Mouse (Mus musculus) layer of hippocampus, adult 9-11 months (tissue): ENCODE results near the gene Figla.

Experiments
- DNase-seq: peaks from one replicate; pipeline ENCODE4 v3.0.0; 2022

The Figla gene

DNA sequence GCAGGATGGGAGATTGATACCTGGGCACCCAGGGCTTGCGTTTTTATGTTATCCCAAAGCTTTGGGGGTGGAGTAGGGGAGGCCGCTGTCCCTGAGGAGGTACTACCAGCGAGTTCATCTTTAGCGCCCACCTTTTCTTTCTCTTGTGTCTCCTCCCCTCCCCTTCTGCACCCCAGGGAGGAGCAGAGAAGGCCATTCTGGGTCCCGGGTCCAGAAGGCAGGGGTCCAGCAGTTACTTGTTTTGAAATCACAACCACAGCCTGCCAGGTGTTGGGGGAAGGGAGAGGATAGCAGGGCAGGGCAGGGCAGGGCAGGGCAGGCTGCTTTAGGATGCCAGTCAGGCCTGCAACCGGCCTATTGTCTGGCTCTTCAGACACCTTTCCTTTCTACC lies 13.3 kb downstream of the Figla start:
- DNase-seq: no peak

DNA sequence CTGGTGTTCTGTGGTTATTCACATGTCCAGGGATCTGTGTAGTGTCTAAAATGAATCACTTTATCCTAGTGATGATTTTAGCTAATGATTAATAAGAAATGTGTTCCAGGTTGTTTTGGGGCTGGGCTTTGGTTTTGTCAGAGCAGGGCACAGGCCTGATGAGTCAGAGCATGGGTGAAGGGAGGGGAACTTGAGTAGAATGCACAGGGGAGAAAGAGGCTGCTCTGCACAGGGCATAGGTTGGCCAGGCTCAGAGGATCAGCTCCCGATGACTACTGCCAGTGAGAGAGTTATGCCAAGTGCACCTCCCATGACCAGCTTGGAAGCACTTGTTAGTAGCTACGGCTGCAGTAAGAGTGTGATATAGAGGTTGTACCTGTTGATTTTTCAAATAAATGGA lies 15.6 kb downstream of the Figla start:
- no peak for DNase-seq

DNA sequence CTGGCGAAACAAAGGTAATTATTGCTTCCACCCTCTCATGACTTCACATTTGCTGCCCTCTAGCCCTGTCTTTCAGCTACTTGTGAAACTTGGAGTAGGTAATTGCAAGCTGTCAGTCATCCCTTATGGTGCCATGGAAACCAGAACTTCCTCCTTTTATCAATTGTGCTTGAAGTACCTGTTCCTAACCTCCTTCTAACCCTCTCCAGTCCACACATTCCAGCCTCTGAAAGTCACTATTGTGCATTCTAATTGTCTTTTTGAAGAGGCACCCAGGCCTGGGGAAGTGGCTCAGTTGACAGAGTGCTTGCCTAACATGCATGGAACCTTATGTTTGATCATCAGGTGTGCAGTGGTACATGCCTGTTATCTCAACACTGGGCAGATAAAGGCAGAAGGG lies 17.7 kb downstream of the Figla start:
- no peak for DNase-seq

DNA sequence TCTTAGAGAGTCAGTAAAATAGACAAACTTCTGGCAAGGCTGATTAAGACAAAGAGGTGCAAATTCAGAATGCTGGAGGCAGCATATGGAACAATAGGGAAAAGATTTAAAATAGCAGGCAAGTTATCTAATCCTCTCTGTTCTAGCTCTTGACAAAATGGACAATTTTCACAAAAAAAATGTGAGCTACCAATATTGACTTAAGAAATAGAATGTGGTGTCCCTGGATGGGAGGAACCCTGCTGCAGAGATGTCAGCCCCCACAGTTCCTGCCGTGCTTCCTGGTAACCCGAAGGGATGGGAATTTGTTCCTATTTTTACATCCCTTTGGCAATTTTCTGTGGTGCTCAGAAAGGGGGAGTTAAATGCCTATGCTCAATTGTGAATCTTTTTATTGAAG lies 22.9 kb downstream of the Figla start:
- peak; percentile 59 for DNase-seq

DNA sequence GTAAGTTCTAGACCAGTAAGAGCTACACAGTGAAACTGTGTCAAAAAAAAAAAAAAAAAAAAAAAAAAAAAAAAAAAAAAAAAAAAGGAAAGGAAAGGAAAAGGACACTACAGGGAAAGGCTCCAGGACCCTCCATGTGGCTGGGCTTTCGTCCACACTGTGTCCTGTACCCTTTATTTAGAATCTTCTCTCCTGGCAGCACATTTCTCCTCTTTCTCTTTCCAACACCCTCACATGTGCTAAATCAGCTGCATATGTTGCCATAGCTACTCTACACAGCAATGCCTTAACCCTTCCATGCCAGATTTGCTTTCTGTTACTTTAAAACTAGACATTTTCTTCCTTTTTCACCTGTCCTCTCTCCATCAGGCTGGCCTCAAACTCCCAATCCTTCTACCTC lies 24.2 kb downstream of the Figla start:
- DNase-seq: no peak

DNA sequence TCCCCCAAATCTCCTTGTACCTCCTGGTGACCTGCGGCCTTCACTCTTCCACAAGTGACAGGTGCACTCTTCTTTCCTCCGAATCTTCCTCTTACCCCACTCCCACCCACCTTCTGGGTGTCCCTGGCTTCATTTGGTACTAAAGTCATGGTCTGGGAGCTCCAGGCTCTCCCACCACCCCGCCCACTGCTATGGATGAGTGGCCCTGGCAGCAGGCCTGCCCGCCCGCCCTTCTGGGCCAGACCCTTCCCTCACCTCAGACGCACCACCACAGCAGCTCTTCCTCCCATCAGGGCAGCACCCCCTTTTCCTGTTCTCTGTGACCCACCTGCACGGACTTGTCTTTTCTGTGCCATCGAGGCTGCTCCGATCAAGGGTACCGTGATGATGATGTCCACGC lies 31.5 kb downstream of the Figla start:
- no peak for DNase-seq

DNA sequence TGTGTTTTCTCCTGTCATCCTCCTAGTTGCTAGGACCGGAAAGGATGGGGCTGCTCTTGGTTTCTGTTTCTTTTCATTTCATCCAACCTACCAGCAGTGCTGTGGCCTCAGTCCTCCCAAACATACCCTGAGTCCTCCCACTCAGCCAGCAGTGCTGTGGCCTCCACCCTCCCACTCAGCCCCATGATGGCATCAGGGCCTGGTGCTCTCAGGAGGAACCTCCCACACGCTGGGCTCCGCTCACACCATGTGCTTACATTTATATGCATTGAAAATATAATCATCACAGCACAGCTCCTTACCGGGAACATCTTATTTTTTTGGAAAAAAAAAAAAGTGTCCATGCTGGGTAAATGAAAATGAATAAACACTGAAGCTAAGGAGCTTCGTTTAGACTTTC lies 32.5 kb downstream of the Figla start:
- DNase-seq: peak; percentile 89

DNA sequence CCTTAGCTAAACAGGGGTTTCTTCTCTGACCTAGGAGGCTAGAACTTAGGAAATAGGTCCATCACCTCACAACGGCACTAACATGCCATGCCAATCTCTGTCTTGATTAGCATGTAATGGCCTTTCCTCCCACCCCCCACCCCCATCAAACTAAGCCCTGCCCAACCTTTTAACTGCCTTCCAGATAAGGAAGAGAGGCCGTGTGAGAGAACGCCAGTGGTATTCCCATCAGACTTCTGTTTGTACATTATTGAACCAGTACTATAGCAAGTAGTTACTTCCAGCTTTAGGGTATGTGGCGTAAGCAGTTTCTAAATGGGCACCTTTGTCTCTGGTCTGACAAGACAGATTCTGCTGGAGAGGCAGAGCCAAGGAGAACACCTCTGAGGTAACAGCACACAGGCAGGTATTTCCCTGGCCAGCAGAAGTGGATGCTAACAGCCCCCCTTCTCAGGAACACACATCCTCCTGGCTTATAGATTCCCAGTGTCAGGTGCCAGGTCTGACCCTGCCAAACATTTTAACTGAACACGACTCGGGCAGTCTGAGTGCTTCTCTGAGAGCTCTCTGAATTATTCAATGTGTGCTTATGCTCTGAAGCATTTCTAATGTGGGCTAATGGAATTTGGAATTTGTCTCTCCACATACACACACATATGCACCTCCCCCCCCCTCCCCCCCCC lies 34.8 kb downstream of the Figla start:
- no peak for DNase-seq

DNA sequence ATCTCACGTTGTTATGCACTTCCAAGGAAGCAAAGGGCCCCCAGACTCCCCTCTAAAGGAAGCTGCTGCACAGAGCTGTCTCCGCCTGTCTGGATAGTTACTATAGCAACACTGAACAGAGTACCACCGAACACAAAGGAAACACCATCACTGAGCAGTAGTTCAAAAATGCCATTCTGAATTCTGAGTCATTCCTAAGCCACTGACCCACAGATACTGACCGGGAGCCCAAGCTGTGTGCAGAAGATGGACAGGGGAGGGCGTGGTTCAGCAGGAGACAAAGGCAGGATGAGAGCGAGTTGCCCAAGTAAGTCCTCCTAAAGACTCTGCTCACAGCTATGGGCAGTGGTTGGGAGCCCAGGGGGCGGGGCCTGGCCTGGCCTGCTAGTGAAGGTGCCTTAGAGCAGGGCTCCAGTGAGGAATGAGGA lies 36.1 kb downstream of the Figla start:
- no peak for DNase-seq

DNA sequence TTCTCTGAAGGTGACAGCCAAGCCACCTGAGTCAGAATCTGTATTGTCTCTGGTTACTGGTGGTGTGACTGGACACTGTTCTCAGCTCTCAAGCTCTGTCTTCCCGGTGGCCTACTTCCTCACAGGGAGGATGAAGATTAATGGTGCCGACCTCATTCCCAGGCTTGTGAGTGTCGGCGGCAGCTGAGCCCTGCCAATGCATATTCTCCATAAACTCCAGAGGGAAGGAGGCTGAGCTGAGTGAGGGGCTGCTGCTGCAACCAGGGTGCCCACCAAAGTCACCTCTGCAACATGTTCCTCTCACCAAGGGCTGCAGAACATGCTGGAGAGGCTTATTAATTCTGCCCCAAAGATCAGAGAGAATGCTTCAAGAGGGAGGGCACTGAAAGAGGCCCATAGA lies 36.6 kb downstream of the Figla start:
- no peak for DNase-seq

DNA sequence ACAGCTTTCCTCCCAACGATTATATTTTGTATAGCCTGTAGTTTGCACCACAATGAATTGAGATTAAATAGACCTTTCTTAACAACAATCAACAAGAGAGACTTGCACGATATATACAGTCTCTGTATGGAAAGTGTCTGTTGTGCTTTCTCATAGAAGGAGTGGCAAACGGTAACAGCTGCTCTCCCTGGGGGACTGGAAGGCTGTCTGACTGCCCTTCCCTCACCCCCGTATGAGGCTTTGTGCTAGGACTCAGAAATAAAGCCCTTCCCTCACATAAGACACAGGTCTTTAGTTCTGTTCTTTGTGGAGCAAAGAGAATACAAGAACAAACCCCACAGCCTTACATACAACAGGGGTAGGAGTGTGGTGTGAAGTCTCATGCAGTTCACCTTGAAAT lies 37.1 kb downstream of the Figla start:
- no peak for DNase-seq

DNA sequence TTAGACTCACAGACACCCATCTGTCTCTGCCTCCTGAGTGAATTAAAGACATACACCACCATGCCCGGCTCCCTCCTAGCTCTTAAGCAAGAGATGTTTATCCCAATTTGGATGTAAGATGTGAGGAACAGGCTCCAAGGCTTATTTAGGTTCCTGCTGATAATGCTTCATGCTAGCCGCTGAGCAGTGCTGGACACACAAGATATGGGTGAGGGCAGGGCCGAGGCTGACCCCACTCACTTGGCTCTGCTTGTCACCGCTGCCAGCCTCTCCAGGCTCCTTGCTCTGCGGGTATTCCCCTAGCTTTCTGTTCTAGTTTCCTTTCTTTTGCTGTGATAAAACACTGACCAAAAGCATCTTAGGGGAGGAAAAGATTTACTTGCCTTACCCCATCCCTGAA lies 37.6 kb downstream of the Figla start:
- no peak for DNase-seq

DNA sequence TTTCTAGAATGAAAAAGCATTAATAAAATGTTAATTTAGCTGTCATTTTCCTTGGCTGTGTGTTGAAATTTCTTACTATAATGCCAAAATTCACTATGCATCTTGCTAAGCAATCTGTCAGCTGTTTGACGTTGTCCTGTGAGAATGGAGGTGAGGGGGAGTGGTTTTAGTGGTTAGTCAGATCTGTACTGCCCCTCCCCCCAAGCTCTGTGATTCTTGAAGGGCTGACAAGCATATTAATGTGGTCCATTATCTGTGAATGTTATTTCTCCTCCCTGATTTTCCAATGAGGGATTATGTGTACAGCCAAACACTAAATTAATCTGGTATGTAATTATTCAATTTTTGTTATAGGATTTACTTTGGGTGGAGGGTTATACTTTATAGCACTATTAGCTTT lies 42.5 kb downstream of the Figla start:
- no peak for DNase-seq

DNA sequence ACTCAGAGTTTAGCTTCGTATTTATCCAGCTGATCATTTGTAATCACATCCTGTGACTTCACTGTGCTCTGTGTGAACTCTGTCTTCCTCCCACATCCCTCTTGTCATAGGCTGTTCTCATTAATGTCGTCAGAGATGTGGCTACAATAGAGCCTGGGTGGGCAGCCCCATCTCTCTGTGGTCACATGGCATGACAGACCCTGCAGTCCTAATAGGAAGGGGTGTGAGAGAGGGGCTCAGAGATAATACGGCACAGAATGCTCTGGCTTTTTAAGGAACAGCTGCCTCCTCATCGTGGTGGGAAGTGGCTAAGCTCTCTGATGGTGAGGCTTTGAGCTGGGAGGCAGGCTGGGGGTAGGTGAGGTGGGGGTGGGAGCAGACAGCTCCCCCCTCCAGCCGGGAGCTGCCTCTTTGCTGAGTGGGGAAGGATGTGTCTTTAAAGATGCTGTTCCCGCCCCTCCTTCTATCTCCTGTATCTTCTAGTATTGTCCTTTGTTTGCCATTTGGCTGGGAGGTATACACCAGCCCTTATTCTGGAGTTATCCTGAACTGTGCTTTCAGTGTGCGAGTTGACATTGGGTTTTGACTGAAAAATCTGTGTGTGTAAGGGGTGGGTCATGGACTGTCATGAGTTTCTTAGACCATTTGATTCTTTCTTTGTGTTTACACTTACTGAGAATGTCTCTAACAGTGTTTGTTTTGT lies 43.3 kb downstream of the Figla start:
- DNase-seq: no peak

DNA sequence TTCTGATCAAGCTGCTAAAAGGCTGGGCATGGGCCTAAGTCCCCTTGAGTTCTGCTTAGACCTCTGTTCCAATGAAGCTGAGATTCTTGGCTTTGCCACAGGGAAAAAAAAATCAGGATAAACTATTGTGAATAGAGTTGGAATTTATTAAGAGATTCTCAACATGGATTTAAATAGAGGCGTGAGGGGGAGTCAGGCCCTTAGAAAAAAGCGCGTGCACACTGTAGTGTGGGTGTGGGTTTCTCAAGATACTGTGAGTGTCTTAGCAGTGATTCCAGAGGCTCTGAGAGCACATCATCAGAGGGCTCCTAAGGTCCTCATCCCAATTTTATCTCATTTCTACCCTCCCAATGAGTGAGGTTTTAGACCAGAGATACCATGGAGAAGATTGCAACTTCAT lies 44.2 kb downstream of the Figla start:
- DNase-seq: no peak

DNA sequence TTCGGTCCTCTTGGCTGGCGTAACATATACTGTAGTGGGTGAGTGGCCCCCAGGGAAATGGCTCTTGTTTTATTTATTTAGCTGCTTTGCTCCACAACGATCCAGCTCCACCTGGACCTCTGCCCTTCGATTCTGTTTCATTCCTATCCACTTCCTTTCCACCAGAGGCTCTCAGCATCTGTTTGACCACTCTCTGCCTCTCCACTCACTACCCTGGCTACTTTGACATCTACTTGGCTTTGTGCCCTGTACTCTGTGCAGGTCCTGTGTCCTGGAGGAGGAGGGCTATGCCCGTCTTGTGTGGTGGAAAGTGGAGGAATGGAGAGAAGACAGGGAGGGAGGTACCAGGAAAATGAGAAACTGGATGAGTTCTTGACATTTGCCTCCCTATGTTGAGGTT lies 46.3 kb downstream of the Figla start:
- no peak for DNase-seq

DNA sequence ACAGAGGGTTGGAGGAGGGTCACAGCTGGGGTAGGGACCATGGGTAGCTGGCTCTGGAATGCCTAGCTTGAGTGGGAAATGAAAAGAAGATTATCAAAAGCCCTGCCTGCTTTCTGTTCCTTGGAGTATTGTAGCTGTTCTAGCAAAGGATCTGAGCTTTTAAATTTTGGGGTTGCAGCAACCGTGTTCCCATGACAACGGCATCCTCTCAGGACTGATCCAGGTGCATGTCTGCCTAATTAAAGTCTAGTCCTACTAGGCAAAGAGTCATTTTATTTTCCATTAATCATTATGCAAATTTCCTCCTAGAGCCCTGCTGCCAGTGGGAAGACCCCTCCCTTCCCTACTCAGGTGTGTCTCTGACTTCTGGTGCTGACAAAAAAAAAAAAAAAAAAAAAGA lies 46.7 kb downstream of the Figla start:
- no peak for DNase-seq

DNA sequence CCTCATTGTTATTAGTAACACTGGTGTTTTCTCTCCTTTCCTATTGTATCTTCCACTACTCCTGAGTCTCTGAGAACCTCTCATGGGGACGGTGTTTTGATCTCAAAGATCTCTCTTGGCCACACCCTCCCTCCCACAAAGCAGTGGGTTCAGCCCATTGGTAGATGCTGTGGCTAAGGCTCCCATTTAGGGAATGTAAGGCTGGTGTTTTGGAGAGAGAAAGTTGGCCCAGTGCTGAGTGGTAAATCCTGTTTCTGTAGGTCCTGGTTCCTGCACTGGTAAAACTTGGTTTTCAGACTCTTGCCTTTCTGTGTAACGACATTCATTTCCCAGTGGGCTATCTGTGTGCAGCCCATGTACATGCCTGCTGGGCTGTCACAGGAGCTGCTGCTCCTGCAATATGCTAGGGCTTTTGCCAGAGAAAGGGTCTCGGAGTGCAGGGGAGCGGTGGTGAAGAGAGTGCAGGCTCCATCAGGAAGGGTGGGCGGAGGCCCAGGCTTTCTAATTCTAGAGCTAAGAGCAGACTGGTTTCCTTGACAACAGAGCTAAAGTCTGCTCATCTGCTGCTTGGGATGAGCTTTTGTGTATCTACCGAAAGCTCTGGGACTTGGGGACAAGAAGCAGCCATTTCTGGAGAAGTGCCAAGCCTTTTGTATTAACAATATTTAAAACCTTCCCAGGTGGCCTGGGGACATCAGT lies 48.5 kb downstream of the Figla start:
- DNase-seq: peak; percentile 95

DNA sequence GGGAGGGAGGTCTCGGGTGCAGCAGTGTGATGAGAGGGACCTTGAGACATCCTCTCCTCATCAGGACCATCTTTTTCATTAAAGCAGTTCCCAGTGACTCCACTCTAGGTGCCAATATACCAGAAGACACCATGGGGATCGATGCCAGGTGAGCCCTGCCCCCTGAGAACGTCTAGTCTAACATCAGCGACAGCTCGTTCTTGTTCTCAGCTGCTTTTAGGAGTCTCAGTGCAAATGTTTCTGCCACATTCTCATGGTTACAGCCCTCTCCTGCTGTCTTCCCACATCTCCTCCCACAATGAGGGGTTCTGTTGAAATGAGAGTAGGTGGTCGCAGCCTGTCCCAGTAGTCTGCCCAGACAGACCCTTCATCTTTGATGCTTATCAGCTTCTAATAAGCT lies 50.8 kb downstream of the Figla start:
- DNase-seq: peak; percentile 57

DNA sequence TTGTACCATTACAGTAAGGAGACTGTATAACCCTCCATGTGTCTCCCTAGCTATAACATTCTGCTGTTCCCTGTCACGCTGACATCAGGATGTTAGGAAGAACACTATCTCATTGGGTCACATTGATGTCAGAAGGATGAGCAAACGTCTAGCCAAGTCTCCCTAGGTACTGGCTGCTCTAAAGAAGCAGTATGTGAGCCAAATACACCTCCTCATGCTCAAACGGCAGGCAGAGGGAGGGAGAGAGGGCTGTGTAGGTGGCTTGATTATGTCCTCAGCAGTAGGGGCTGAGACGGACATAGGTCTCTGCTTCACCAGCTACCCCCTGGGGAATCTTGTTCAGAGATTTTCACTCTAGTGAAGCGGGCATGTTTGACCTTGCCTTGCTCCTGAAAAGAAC lies 51.2 kb downstream of the Figla start:
- peak; percentile 40 for DNase-seq

DNA sequence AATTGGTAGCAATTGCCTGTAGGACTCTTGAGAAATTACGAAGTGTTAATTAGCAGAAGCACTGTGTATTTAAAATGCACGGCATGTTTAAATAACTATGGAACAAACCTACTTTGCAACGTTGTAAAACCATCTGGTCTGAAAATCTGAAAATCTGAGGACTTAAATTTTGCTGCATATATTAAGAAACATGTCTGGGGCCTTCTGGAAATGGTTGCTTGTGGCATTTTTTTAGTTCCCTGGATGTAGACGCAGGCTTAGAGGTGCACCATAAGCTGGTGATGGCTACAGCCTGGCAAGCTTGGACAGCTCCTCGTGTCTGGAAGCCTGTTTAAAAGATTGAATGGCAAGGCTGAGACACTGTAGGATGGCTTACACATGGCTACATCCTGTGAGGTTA lies 53.0 kb downstream of the Figla start:
- DNase-seq: peak; percentile 59

DNA sequence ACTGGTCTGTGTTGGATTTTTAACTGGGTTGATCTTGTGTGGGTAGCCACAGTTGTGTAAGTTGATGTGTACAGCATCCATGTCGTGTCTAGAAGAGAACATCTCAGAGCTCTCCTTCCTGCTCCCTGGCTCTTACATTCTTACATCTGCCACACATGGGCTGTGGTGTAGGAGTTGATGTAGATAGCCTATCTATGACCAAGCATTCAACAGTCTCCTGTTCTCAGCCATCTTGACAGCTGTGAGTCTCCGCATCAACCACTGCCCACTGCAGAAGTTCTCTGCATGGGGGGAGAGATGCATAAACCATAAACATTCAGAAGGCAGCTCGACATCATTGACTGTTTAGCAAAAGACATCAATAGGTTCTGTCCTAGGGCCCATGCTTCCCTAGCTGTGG lies 53.9 kb downstream of the Figla start:
- no peak for DNase-seq

DNA sequence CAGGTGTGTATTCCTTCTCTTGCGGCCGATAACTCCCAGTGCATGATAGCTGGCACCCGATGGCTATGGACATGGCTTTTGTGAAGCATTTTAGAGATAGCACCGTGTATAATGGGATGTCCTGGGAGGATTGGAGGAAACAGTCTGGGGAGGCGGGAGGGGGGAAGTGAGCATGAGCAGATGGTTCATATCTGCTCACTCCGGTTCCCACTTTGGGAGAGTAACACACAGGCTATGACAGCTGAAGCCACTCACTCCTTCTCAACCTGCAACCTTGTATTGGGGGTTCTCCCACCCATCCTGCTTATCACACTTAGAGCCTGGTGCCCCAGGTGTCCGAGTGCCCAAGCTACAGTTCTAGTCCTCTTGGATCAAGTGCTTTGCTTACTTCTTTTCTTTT lies 54.3 kb downstream of the Figla start:
- DNase-seq: no peak
